Mouse (Mus musculus) spleen, postnatal 10 days (tissue): ENCODE measurements around the gene Mgat5.

Experiments used
- DNase-seq, 2 experiments: peaks; one replicate each; pipeline ENCODE4 v3.0.0; 2021 to 2022; ENCODE audit warnings: low spot score in 2 of 2

Mgat5 gene

DNA sequence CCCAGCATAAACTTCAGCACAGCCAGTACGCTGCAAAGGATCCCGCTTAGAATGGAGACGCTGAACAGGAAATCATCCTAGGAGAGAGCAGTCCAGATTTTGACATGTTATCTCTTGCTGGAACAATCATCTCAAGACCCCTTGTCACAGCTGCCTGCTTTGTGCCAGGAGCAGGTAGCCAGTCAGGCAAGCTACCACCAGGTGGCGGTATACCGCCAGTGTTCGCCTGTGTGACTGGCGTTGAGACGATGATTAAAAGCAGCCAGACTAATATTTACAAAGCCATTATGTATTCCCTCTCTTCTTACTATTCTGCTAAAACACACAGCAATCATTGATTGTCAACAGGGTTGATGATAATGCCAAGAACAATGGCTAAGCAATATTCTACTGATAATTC lies 295.4 kb downstream of the Mgat5 start:
- peak; percentile 71 to 86 for DNase-seq

DNA sequence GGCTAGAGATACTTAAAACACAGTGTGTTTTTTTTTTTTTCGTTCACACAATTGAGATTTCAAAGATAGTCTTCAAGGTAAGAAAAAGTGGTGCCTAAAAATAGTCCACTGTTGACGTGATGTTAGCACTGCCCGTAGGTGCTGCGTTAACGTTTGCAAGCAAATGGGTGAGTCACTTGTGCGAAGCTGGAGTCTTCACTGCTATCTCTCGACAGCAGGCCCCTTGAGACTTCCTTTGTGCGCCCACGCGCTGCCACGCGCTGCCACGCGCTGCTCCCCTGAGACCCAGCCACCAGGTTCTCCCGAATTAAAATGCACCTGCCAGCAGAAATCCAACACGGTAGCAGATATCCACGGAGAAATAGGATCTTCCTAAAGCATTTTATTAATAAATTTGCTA lies 295.9 kb downstream of the Mgat5 start:
- DNase-seq = peak in 1 of 2 experiments; percentile 41

DNA sequence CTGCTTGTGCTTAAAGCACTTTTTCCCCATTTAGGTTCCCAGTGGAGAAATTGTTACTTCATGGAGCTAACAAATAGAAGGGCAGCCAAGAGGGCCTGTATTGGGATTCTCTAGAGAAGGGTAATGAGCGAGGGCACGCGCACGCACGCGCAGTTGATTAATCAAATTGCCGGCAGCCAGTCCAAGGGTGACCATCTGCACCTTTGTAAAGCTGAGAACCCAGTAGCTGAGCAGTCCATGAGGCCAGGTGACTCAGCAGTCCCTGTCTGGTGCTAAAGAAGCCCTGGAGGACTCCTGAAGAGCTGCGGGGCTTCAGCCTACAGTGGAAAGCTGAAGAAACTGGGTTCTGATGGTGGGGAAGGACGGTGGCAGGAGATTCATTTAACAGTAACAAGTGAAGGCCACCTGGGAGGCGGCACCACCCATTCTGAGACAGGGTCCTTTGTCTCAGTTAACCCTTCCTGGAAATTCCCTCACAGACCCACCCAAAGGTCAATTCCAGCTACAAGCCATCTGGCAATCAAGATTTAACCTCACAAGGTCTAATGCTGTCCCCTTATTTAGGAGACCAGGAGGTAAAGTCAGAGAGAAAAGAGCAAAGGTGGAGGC lies 302.3 kb downstream of the Mgat5 start:
- DNase-seq = no peak

DNA sequence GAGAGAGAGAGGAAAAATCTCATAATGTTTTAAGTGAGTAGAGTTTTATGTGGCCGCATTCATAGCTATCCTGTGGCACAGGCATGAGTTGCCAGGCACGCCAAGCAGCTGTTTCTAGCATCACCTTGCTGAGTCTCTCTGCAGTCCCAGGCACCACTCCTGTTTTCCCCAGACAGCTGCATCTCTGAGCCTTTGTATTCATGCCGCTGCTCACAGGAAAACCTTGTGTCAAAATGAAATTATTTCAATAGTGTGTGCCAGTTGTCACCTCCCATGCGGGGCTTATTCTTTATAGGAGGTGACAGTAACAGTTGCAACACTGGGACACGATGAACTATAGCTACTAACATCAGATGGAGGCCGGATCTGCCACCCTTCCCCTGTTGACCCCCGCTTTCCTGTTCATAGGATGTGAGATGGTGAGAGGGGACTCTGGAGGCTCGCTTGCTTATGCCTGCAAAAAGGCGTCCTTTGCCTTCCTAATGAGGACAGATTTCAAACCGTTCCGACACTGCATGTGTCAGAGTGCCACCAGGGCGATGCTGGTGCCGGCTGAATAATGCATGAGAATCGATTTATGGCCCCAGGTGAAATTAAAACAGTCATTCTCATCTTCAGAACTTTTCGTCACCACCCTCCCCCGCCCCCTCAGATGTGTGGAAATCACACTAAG lies 303.4 kb downstream of the Mgat5 start:
- no peak for DNase-seq

DNA sequence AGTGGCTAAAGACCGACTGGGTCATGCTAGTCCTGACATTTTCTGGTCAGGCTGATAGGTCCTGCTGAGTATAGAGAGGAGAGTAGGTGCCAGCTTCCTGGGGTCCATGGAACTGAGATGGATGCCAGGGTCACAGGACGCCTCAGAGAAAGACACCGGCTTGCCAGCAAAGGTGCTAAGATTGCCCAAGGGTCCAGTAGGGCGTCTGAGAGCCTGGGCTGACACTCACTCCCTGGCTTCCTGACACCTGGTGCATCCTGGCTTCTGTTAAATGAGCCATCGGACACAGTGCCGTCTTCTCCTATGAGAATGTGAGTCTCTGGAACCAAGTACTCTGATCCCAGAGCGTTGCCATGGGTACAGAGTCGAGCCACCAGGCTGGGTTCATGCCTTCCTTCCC lies 304.1 kb downstream of the Mgat5 start:
- DNase-seq = no peak

DNA sequence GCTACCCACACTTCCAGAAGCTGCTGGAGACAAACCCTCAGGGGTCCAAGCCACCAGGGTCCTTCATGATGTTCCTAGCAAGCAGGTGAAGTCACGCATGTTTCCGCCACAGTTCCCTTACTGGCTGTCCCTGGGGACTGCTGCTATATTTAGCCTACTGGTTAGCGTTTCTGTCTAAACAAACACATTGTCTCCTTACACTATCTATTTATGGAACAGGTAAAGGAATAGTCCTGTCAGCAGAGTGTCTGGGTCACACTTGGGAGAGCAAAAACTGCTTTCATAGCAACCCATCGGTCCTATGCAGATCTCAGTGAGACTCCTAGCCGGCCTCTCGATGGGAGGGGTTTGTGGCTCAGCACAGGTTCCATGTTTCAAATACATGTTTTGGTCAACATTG lies 306.5 kb downstream of the Mgat5 start:
- DNase-seq = peak in 1 of 2 experiments; percentile 62

DNA sequence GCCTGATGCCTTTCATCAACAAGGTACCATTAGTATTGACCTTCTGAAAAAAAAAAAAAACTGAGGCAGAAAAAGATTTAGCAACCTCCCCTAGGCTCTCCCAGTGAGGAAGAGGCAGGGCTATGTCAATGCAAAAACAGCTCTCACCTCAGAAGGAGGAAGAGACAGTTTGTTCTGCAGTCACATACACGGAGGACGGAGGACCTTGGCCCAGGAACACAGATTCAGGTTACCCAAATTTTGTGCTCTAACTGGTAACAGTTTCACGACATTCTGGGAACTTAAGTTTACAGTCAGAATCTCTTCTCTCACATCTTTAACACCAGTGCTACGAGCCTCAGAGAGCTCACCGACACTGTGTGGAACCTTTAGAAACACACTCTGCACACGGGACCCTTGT lies 307.9 kb downstream of the Mgat5 start:
- peak in 1 of 2 experiments; percentile 24 for DNase-seq

DNA sequence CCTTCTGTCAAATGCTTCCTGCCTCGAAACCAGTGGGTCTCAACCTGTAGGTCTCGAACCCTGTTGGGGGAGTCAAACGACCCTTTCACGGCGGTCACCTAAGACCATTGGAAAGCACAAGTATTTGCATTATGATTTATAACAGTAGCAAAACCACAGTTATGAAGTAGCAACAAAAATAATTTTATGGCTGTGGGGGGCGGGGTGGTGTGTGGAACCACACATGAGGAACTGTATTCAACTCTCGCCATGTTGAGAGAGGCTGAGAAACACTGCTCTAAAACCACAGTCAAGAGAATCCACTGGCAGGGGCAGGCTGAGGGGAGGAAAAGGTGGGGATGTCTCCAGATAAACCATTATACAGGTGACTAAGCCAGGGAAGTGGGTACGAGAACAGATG lies 308.3 kb downstream of the Mgat5 start:
- peak; percentile 23 to 57 for DNase-seq

DNA sequence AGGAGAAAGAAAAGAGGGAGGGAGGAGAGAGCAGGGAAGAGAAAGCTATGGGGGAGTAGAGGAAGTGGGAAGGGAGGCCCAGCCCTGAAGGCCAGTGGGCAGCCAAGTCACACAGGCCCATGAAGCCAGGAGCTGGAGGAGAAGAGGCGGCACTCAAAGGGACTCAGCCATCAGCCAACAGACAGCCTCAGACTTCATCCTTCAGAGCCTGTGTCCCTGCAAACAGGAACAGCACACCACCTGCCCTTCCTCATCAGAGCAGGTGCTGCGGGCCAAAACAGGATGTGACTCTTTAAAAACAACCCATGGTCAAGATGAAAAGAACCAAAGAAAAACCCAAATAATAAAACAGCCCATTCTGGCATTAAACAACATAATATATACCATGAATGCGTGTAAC lies 308.8 kb downstream of the Mgat5 start:
- peak in 1 of 2 experiments; percentile 45 for DNase-seq

DNA sequence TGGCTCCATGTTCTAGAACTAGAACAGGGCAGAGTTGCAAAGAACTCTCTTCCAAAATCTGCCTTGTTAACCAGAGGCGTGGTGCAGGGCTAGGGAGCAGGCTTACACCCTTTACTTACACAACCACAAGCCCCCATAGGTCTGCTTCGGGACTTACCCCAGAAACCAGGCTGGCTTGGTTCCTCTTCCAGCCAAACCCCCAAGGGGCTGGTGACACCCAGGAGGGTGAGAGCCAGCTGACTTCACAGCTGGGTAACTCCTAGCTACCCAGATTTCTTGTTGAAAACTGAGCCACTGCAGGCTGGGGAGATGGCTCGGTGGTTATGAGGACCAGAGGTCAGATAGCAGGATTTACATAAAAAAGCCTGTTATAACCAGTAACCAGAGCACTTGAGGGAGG lies 309.7 kb downstream of the Mgat5 start:
- DNase-seq = peak in 1 of 2 experiments; percentile 78

DNA sequence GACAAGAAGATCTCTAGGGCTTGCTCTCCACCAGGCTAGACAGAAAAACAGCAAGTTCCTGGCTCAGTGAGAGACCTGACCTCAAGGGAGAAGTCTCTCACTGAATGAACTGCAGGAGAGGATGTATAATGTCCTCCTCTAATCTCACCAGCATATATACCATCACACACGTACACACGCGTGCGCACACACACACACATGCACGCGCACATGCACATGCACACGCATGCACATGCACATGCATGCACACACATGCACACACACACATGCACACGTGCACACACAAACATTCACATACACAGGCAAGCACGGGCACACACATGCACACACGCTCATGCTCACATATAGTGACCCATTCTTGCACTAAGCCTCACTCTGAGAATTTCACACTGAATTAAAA lies 310.1 kb downstream of the Mgat5 start:
- DNase-seq = no peak

DNA sequence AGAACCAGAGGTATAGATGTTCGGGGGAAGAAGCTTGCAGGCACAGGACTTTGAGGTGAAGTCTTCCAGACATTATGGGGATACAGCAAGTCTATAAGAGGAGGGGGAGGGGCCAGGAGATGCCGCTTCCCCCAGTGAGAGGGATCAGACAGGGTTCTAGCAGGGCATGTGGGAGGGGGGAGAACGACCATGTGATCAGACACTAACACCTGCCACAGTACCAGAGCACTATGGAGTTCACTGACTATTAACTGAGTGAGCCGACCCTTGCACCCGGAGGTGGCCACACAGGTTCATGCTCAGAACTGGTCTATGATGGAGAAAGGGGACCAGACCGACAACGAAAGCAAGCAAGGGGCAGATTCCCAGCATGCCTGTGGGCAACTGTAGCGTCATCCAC lies 318.5 kb downstream of the Mgat5 start:
- no peak for DNase-seq

DNA sequence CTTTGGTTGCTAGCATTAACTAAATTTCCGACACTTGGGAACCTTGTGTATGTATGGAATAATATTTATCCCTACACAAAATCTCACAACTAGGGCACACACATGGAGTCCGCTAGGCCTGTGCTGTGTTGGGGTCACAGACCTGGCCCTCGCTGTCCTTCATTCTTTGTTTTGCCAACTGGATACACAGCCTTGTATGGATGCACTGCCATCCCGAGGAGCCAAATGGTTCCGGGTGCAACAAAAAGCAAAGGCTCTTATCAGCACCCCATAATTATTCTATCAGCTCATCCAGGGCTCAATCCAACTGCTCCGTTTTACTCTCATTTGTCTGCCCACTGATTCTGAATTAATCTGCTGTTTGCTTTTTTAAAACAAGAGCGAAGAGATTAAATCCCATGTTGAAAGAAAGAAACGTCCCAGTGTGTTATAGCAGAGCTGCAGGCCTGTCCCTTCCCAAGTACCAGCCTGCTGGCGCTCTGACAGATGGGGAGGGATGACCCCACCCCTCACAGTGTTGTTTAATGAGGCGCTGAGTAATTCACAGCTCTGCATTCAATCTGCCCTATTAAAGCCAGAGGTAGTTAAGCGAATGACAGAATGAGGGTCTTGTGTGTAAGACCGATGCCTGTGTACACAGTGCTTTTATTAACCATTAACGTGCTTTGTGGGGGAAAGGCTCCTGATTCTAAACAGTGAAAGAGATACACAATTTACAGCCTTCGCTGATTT lies 326.2 kb downstream of the Mgat5 start:
- no peak for DNase-seq

DNA sequence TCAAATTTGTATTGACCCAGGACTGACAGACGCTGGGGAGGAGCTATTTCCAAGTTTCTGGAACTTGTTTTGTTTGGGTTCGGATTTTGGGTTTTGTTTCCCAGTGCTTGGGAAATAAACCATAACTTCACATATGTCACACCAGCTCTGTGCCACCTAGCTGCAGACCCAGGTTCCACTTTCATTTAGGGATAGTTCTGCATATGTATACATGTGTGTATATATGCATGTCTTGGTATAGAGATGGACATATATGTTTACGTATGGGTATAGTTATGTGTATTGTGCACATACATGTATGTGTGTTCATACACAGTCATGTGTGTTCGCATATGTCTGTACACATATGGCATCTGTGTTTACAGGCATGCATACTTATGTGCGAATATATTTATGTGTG lies 326.9 kb downstream of the Mgat5 start:
- no peak for DNase-seq

DNA sequence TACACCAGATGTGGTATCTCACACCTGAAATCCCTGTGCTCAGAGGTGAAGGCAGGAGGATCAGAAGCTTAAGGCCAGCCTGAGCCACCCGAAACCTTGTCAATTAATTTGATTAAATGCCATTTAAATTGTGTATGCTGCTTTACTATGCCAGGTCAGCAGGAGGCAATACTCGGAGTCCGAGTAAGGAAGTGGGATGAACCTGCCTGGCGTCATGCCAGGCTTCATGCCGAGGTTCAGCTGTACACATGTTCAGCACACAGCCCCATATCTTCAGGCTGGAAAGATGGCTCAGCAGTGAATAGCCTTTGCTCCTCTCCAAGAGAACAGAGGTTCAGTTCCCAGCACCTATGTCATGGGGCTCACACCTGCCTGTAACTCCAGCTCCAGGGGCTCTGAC lies 331.6 kb downstream of the Mgat5 start:
- no peak for DNase-seq

DNA sequence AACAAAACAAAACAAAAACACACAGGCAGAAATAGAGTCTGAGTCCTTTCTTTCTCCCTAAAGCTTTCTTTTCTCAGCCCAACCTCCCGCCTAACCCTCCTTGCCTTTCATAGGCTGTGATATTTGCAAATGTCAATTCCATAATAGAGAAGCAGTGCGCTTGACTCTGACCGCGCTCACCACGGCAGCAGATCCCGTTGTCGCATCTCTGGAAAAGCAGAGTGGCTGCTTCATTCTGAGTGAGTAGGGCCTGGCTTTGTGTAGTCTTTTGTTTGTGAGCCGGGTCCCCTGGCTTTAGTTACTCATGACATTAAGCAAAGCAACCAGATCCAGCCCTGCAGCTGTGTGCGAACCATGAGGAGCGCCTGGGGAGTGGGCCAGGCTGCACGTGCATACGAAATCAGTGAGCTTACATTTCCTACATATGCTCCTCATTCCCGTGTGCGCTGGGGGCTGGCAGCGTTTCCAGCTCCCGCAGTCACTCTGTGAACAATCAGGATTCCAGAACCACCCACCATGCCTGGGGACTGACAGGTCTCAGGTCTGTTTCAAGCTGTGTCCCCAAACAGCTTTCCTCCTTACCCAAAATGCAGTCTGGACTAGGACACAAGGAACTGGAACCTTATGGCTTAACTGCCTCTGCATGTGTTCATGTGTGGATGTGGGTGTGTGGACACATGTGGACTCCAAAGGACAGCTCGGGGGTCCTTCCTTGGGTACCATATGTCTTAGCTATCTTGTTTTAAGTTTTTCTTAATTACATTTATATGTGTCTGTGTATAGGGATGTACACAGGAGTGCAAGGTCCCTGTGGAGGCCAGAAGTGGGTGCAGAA lies 332.6 kb downstream of the Mgat5 start:
- no peak for DNase-seq
